Mouse (Mus musculus): Measurements from ENCODE around the gene Stmn1.

The Stmn1 gene

DNA sequence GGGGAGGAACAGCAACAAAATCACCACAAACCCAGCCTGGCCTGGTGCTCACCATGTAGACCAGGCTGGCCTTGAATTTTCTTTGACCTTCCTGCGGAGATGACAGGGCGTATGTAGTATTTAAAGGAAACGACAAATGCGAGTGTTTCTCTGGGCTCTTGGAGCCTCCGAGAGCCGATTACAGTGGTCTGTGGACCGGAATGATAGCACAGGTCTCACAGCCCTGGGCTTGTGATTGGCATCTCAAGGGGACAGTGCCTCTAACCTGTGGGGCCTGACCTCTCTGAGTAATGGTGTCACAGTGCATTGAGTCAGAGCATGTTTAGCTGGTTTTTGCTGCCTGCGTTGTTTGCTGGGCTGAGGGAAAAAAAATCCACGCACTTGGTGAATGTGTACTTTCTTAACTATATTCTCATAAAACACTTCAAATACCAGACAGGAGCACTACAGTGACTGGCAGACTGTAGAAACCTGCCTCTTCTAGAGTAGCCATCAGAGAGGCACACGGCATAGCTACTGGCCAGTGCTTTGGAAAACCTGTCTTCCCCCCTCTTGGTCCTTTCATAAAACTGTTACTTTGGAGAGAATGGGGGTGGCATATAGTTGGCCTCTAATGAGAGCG is 46.3 kb downstream of the Stmn1 start:
- DNase-seq (ENCODE audit: extremely low read depth, low read depth) = no peak

DNA sequence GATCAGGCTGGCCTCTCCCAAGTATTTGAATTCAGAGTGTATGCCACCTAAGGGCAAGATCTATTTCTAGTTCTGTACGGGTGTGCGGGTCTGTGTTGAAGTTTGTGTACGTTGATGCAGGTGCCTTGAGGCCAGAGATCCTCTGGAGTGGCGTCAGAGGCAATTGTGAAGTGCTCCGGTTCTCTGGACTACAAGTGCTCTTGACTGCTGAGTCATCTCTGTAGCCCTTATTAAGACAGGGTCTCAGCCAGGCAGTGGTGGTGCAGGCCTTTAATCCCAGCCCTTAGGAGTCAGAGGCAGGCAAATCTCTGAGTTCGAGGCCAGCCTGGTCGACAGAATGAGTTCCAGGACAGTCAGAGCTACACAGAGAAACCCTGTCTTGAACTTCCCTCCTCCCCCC is 47.5 kb downstream of the Stmn1 start:
- no peak for DNase-seq (ENCODE audit: extremely low read depth, low read depth)

- no peak for DNase-seq (ENCODE audit: extremely low read depth, low read depth)
These were observed 48.9 kb downstream of the Stmn1 start for GRCm38 (mm10) chr4:134516981-134517380.

DNA sequence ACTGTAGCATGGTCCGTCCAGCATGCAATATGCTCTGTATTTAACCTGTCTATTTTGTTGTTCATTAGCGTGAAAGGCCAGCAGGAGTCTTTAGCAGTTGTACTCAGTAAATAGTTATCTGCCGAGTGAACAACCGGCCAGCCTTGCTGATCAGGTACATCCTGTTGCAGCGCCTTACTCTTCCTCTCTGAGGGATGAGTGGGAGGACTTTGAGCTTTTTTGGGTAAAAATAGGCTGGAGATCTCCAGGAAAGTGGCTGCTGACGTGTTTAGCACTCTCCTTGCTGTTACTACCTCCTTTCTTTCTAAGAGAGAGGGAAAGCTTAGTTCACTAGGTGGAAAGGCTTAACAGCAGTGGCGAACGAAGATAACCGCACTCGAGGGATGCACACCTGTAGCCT is 49.6 kb downstream of the Stmn1 start:
- DNase-seq (ENCODE audit: extremely low read depth, low read depth) = no peak

GRCm38 (mm10) chr4:134518541-134518940 is 50.4 kb downstream of the Stmn1 start:
- no peak for DNase-seq (ENCODE audit: extremely low read depth, low read depth)

GRCm38 (mm10) chr4:134519281-134519680 is 51.2 kb downstream of the Stmn1 start:
- DNase-seq (ENCODE audit: extremely low read depth, low read depth) = no peak
